Mouse (Mus musculus) lung, embryonic 14.5 days (tissue): ENCODE results near the gene Gm45062. TPM values are rescaled to one million over a fixed set of nuclear protein-coding genes. Genes with fewer than 3 reads are reported as not detected.
A peak's percentile ranks its signal among the peaks of the same experiment; 100 is the strongest.

ENCODE experiments used
- ATAC-seq: fragments of 200-750 bp; cut with Nextera tagmentation; 2 replicates; pipeline ENCODE4 v1.8.0; 2017; ENCODE audit warnings: mild to moderate bottlenecking, moderate TSS enrichment, moderate library complexity; ENCODE audit not compliant: insufficient read depth
- DNase-seq: peaks from one replicate; pipeline ENCODE4 v3.0.0-alpha.2; 2015
- H3K27ac ChIP-seq: fragments of 300-500 bp; sonication (generic); 2 replicates; pipeline ENCODE4 v1.5.1; 2014; ENCODE audit warnings: low read depth, mild to moderate bottlenecking, moderate library complexity
- H3K27me3 ChIP-seq: fragments of 300-500 bp; sonication (generic); 2 replicates; pipeline ENCODE4 v1.6.1; 2014; ENCODE audit warnings: low read length, control low read depth; ENCODE audit not compliant: insufficient read depth
- H3K36me3 ChIP-seq: fragments of 300-500 bp; sonication (generic); 2 replicates; pipeline ENCODE4 v1.6.1; 2014; ENCODE audit warnings: control low read depth; ENCODE audit not compliant: insufficient read depth
- H3K4me1 ChIP-seq: fragments of 300-500 bp; sonication (generic); 2 replicates; pipeline ENCODE4 v1.6.1; 2014; ENCODE audit warnings: antibody characterized with exemption, control low read depth; ENCODE audit not compliant: insufficient read depth
- H3K4me2 ChIP-seq: fragments of 300-500 bp; sonication (generic); 2 replicates; pipeline ENCODE4 v1.6.1; 2014; ENCODE audit warnings: mild to moderate bottlenecking
- H3K4me3 ChIP-seq: fragments of 300-500 bp; sonication (generic); 2 replicates; pipeline ENCODE4 v1.5.1; 2014; ENCODE audit warnings: low read depth, low read length
- H3K9ac ChIP-seq: fragments of 300-500 bp; sonication (generic); 2 replicates; pipeline ENCODE4 v1.6.1; 2014
- H3K9me3 ChIP-seq: fragments of 300-500 bp; sonication (generic); 2 replicates; pipeline ENCODE4 v1.6.1; 2016; ENCODE audit warnings: low read depth, low read length, control low read depth
- CTCF ChIP-seq: IDR thresholded peaks from 2 replicates; pipeline ENCODE4 v1.5.1; 2016; ENCODE audit warnings: antibody characterized with exemption, low read depth
- WGBS: fragments of 180-500 bp; shearing (Covaris S2); extraction: QIAGEN DNeasy Blood & Tissue Kit; methylation state at CpG from one replicate; pipeline ENCODE4 v1.1.7; 2014; 5-methylcytosine and 5-hydroxymethylcytosine counted together
- polyA plus RNA-seq: library from polyadenylated mRNA; unstranded; fragments of >200 nt; fragmentation: Nextera tagmentation; extraction: Ambion mirVana; gene quantifications from 2 replicates; pipeline ENCODE4 v1.2.1, GENCODE M21; 2014

Gene Gm45062
- polyA plus RNA-seq, 1 experiment from 2014 or later, result 9.8 TPM

DNA sequence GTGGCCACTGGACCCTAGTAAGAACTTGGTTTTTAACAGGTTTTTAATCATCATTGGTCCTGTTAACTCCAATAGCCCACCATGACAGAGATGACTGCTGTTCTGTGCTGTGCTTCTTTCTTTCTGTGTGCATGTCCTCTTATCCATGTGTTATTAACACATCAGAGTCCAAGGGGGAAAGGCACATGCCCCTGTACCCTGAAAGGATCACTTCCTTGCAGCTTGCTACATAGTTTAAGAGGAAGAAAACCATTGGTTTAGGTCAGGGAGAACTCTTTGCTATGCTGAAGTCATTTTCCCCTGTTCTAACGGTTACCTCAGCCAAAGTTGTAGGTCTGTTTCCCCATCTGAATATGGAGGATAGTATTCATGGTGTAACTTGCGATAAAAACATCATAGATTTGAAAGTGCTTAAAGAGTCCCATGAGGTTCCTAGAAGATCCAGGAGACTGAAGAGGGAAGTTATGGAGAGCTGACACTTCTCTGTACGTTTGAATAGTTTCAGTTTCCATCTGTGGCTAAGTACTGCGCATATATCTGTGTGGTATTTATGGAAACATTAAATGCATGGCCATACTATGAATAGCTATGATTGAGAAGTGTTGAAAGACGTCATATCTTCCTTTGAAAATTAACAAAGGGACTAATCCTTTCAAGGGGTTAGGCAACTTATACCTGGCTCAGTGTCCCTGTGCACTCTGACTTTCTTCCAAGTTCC is 236.0 kb downstream of the Gm45062 start:
- TF ChIP-seq CTCF, result no peak
- DNase-seq (no peak), ATAC-seq (peak; percentile 25; the same call in 1 of the 2 replicates)
- H3K4me3 ChIP-seq, result no peak overlapping the region
- H3K9me3 ChIP-seq, result no peaks in the 10 kb centered on the region; the same call in 1 of the 2 replicates
- 69% methylated on average over 5 of the region's 5 CpGs for WGBS
- H3K27ac ChIP-seq, result peak overlapping the region; percentile 14; the same call in 1 of the 2 replicates
- no peaks in the 10 kb centered on the region for H3K4me1 ChIP-seq
- H3K4me2 ChIP-seq, result no peak overlapping the region
- H3K36me3 ChIP-seq, result no peaks in the 10 kb centered on the region
- H3K9ac ChIP-seq, result no peak overlapping the region
- H3K27me3 ChIP-seq, result no peaks in the 10 kb centered on the region

DNA sequence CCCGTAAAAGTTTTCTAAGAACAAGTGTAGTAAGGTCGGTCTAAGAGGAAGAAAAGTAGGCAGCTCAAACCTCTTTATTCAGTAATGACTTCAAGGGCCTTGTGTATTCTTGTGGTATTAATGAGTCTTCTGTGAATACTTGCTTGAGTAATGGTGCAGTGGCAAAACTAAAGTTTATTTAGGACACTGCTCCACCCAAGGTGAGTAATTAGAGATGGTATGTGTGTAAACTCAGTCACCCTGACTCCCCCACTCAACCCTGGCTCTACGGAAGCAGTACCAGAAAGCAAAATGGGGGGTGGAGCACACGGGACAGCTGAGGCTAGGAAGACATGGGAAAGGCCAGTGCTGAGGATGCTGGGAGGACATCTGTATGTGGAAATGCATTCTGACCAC is 236.6 kb downstream of the Gm45062 start:
- H3K9ac ChIP-seq, result no peak overlapping the region
- no peak overlapping the region for H3K4me3 ChIP-seq
- no peaks in the 10 kb centered on the region for H3K36me3 ChIP-seq
- H3K27me3 ChIP-seq, result no peaks in the 10 kb centered on the region
- ATAC-seq (peak; percentile 74; the same call in 1 of the 2 replicates), DNase-seq (no peak)
- H3K4me2 ChIP-seq, result no peak overlapping the region
- TF ChIP-seq CTCF, result no peak
- H3K9me3 ChIP-seq, result no peaks in the 10 kb centered on the region; the same call in 1 of the 2 replicates
- no peaks in the 10 kb centered on the region for H3K4me1 ChIP-seq
- WGBS, result 63% methylated on average over 4 of the region's 4 CpGs
- H3K27ac ChIP-seq, result no peak overlapping the region

DNA sequence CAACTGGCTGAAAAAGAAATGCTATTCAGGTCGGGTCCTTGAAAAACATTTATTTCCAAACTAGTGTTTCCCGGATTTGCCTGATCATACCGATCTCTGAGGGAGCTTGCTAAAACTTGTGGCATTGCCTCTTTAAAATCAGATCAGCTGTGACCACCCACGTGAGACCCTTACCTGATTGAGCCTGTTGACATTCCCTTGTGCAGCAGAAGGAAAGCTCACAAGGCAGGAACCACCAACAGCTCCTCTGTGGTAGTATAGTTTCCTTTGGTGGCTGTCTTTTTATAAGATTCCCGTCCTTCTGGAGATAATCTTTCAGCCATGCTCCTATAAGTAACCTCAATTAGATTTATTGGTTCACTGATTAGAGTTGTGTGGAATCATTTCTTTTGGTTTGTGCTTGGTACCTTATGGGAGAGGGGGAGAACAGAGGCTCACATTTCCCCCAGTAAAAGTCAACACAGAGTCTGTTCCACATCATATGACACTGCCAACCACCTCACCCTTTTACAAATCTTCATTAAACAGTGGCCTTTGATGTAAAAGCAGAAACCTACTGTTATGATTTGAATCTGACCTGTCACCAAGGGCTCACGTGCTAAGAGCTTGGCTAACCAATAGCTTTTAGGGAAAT is 238.1 kb downstream of the Gm45062 start:
- no peak for ATAC-seq
- TF ChIP-seq CTCF, result no peak
- WGBS, result 51% methylated on average over 6 of the region's 6 CpGs

DNA sequence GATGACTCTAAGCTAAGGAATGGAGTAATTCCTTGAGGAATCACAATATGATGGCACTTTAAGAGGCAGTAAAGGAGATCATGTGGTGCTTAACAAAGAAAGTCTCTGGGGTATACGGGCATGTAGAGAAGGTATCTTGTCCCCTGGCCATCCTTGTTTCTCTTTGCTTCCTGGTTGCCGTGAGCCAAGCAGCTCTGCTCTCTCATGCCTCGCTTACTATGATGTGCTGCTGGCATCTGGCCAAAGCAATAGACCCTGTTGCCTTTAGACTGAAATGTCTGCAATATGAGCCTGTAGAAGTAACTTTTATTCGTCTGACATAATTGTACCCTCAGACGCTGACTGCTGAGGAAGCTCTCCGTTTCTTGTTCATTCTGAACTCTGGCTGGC is 238.6 kb downstream of the Gm45062 start:
- Histone ChIP-seq H3K27me3 (no peaks in the 10 kb centered on the region), H3K4me1 (no peaks in the 10 kb centered on the region), H3K27ac (no peak overlapping the region), H3K9ac (no peak overlapping the region), H3K36me3 (no peaks in the 10 kb centered on the region), H3K9me3 (no peaks in the 10 kb centered on the region; the same call in 1 of the 2 replicates), H3K4me2 (no peak overlapping the region), H3K4me3 (no peak overlapping the region)
- ATAC-seq, result peak; percentile 47; the same call in 1 of the 2 replicates
- DNase-seq, result peak; percentile 73
- WGBS, result 39% methylated on average over 6 of the region's 6 CpGs
- TF ChIP-seq CTCF, result no peak

More for the DNA sequence above, 238.1 kb downstream of the Gm45062 start:
- Histone ChIP-seq H3K4me3 (no peak overlapping the region), H3K9me3 (no peaks in the 10 kb centered on the region; the same call in 1 of the 2 replicates), H3K27me3 (no peaks in the 10 kb centered on the region), H3K36me3 (no peaks in the 10 kb centered on the region), H3K4me2 (no peak overlapping the region), H3K27ac (no peak overlapping the region), H3K4me1 (no peaks in the 10 kb centered on the region), H3K9ac (no peak overlapping the region)
- DNase-seq, result no peak

DNA sequence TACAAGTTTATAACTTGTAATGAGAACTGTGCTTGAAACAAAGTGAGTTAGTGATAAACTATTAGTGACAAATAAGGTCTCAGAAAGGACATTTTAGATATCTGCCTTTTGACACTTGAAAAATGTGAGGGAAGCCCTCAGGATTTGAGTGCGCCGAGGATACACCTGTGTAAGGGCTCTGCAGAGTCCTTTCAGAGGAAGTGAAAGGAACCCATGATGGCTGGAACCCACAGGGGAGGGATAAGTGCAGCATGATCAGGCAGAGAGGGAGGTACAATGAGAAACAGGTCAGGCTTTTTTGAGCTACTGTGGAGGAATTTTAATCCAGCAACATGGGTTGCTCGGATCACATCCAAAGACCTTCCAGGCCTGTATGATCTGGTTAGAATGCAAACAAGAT is 239.7 kb downstream of the Gm45062 start:
- Histone ChIP-seq H3K4me1 (no peaks in the 10 kb centered on the region), H3K4me2 (no peak overlapping the region), H3K36me3 (no peaks in the 10 kb centered on the region), H3K27ac (no peak overlapping the region), H3K9me3 (no peaks in the 10 kb centered on the region; the same call in 1 of the 2 replicates), H3K9ac (no peak overlapping the region), H3K27me3 (no peaks in the 10 kb centered on the region), H3K4me3 (no peak overlapping the region)
- no peak for TF ChIP-seq CTCF
- ATAC-seq (no peak), DNase-seq (no peak)
- WGBS, result 89% methylated on average over 3 of the region's 3 CpGs

DNA sequence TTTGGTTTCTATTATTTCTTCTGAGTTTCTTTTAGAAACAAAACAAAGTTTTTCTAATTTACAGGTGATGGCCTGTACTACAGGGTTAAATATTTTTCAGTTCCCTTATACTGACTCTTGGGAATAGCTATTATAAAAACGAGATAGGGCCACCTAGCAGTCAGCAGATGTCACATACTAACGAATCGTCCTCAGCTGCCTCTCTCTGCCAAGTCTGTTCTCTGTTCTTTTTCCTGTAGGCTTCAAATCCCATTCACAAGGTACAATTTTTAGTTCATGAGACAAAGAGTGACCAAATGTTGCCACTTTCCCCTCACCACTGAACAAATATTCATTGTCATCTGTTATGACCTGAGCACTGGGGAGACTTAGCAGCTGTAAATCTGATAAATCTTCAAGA is 244.7 kb downstream of the Gm45062 start:
- no peak for TF ChIP-seq CTCF
- no peak overlapping the region for H3K9ac ChIP-seq
- no peak overlapping the region for H3K27ac ChIP-seq
- no peak overlapping the region for H3K4me2 ChIP-seq
- no peaks in the 10 kb centered on the region for H3K4me1 ChIP-seq
- WGBS, result 38% methylated on average over 3 of the region's 3 CpGs
- no peaks in the 10 kb centered on the region for H3K36me3 ChIP-seq
- H3K27me3 ChIP-seq, result no peaks in the 10 kb centered on the region
- H3K9me3 ChIP-seq, result no peaks in the 10 kb centered on the region; the same call in 1 of the 2 replicates
- no peak for ATAC-seq
- DNase-seq, result no peak
- no peak overlapping the region for H3K4me3 ChIP-seq

DNA sequence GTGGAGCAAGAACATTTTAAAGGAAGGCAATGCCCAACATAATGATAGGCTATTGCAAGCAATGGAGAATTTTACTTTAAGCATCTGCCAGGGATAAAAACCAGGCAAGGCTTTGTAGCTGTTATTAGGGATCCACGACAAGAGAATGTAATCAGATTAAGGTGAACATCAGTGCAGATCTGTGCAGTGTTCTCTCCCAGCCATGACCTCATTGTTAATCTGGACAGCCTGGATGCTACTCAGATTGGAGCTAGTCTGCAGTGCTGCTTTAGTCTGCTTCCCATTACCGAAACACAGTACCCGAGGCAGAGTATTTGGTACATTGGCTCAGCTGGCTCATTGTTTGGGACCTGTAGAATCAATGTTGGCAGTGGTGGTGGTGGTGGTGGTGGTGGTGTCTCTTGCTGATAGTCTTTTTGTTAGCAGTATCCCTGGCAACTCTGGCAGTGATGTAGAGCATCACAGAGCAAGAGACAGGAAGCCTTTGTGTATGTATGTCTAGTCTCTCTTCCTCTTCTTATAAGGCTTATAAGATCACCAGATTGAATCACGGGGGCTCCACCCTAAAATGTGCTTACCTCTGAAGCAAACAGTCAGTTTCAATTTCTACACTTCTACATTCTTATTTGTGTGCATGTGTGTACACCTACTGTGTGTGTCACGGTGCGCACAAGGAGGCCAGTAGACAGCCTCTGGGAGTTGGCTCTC is 245.4 kb downstream of the Gm45062 start:
- no peaks in the 10 kb centered on the region for H3K27me3 ChIP-seq
- no peak for ATAC-seq
- WGBS, result 88% methylated on average over 6 of the region's 6 CpGs

More for the DNA sequence above, 245.4 kb downstream of the Gm45062 start:
- Histone ChIP-seq H3K4me2 (no peak overlapping the region), H3K4me1 (no peaks in the 10 kb centered on the region), H3K27ac (no peak overlapping the region), H3K4me3 (no peak overlapping the region), H3K9me3 (no peaks in the 10 kb centered on the region; the same call in 1 of the 2 replicates), H3K36me3 (no peaks in the 10 kb centered on the region), H3K9ac (no peak overlapping the region)
- no peak for TF ChIP-seq CTCF
- DNase-seq, result no peak
